17 mouse cellular contexts compared by ENCODE assay signal in genomic region chr5:6179466-6179865, GRCm38 (mm10).
DNase-seq lines count a peak whose midpoint lies in the region; ATAC-seq lines count a peak whose summit lies in the region.
"Had no signal": no experiment of that assay in that cellular context is flagged by ENCODE, and none has a peak within 500 bp of the region (broad histone marks: within the 10 kb centered on the region; RNA-seq: fewer than 3 reads in every experiment).

No protein-coding gene starts in this region.

- 75% methylated on average over 2 of the region's 2 CpGs for WGBS in forebrain, embryonic 13.5 days
- WGBS in forebrain, embryonic 10.5 days, result 83% methylated on average over 2 of the region's 2 CpGs

- no peaks in the 10 kb centered on the region for H3K9me3 ChIP-seq in forebrain, embryonic 13.5 days (replicated peaks)
- H3K9me3 ChIP-seq in forebrain, embryonic 10.5 days, result no peaks in the 10 kb centered on the region
- H3K9me3 ChIP-seq: heart, embryonic 13.5 days; hindbrain, embryonic 10.5 days; liver, embryonic 12.5 days had no signal

- H3K27me3 ChIP-seq in forebrain, embryonic 13.5 days, result no peaks in the 10 kb centered on the region
- H3K27me3 ChIP-seq in forebrain, embryonic 10.5 days (ENCODE audit: poor library complexity, severe bottlenecking), result no peaks in the 10 kb centered on the region
- H3K27me3 ChIP-seq: heart, embryonic 13.5 days; liver, embryonic 12.5 days; megakaryocyte, embryonic 14.5 days had no signal

- H3K9ac ChIP-seq in forebrain, embryonic 13.5 days, result no peak overlapping the region
- H3K9ac ChIP-seq: heart, embryonic 13.5 days; liver, embryonic 12.5 days had no signal

- no peak for DNase-seq in forebrain, embryonic 10.5 days (ENCODE audit: extremely low spot score, low spot score)
- peak; percentile 7 for DNase-seq in left cerebral cortex, adult 11 months (ENCODE audit: low spot score)
- no peak for DNase-seq in left cerebral cortex, postnatal 36 days (ENCODE audit: low spot score in 2 of 2)
- peak; percentile 66 to 79 for DNase-seq in cerebellum, postnatal 14 days
- peak; percentile 11 to 50 for DNase-seq in left cerebral cortex, postnatal 25 days (ENCODE audit: low spot score in 2 of 2)
- DNase-seq in urinary bladder, postnatal 10 days (ENCODE audit: low spot score), result no peak
- DNase-seq: adrenal gland, adult 2 months; gastrocnemius, postnatal 25 days; kidney, postnatal 14 days; thymus, postnatal 36 days had no signal

- H3K4me2 ChIP-seq in forebrain, embryonic 13.5 days, result no peak overlapping the region
- H3K4me2 ChIP-seq: heart, embryonic 13.5 days; liver, embryonic 12.5 days had no signal

- H3K36me3 ChIP-seq in forebrain, embryonic 13.5 days (ENCODE audit: poor library complexity, severe bottlenecking), result no peaks in the 10 kb centered on the region
- no peaks in the 10 kb centered on the region for H3K36me3 ChIP-seq in forebrain, embryonic 10.5 days (replicated peaks)
- H3K36me3 ChIP-seq: heart, embryonic 13.5 days; hindbrain, embryonic 10.5 days; liver, embryonic 12.5 days had no signal

- no peaks in the 10 kb centered on the region for H3K4me1 ChIP-seq in forebrain, embryonic 13.5 days
- H3K4me1 ChIP-seq in forebrain, embryonic 10.5 days, result no peaks in the 10 kb centered on the region
- H3K4me1 ChIP-seq: heart, embryonic 13.5 days; hindbrain, embryonic 10.5 days; liver, embryonic 12.5 days; megakaryocyte, embryonic 14.5 days had no signal

- intact Hi-C loops in left cerebral cortex, postnatal 36 days (cut with DNase I), result no loop called here
- intact Hi-C loops in left cerebral cortex, postnatal 25 days (cut with DNase I), result no loop called here

- H3K4me3 ChIP-seq in forebrain, embryonic 13.5 days, result no peak overlapping the region
- no peak overlapping the region for H3K4me3 ChIP-seq in forebrain, embryonic 10.5 days
- H3K4me3 ChIP-seq: heart, embryonic 13.5 days; hindbrain, embryonic 10.5 days; liver, embryonic 12.5 days; megakaryocyte, embryonic 14.5 days had no signal

- no peak overlapping the region for H3K27ac ChIP-seq in forebrain, embryonic 13.5 days
- H3K27ac ChIP-seq in forebrain, embryonic 10.5 days, result no peak overlapping the region
- H3K27ac ChIP-seq: heart, embryonic 13.5 days; hindbrain, embryonic 10.5 days; liver, embryonic 12.5 days had no signal

- peak; percentile 81; the same call in 1 of the 2 replicates for ATAC-seq in forebrain, embryonic 13.5 days
- no peak for ATAC-seq in CD4-positive, CD25-positive, alpha-beta regulatory T cell, adult 4 months
- ATAC-seq: intestine, postnatal 0 days; liver, embryonic 12.5 days had no signal

Comparison
In these comparisons a context has a peak if more than half of its experiments do, and no peak if none do; other contexts are left out.
1. DNase-seq: peak in left cerebral cortex, adult 11 months (single experiment), cerebellum, postnatal 14 days (2 of 2) and left cerebral cortex, postnatal 25 days (2 of 2); none in forebrain, embryonic 10.5 days (single experiment), left cerebral cortex, postnatal 36 days (0 of 2) and urinary bladder, postnatal 10 days (single experiment).